Mouse (Mus musculus): Measurements from ENCODE around the gene Pqbp1.
A peak's percentile ranks its signal among the peaks of the same experiment; 100 is the strongest.
"Not testable (repeated sequence)": the region's sequence is repeated elsewhere in the genome, so short reads cannot be mapped to it uniquely, and the experiment has no call there.

Gene Pqbp1

DNA sequence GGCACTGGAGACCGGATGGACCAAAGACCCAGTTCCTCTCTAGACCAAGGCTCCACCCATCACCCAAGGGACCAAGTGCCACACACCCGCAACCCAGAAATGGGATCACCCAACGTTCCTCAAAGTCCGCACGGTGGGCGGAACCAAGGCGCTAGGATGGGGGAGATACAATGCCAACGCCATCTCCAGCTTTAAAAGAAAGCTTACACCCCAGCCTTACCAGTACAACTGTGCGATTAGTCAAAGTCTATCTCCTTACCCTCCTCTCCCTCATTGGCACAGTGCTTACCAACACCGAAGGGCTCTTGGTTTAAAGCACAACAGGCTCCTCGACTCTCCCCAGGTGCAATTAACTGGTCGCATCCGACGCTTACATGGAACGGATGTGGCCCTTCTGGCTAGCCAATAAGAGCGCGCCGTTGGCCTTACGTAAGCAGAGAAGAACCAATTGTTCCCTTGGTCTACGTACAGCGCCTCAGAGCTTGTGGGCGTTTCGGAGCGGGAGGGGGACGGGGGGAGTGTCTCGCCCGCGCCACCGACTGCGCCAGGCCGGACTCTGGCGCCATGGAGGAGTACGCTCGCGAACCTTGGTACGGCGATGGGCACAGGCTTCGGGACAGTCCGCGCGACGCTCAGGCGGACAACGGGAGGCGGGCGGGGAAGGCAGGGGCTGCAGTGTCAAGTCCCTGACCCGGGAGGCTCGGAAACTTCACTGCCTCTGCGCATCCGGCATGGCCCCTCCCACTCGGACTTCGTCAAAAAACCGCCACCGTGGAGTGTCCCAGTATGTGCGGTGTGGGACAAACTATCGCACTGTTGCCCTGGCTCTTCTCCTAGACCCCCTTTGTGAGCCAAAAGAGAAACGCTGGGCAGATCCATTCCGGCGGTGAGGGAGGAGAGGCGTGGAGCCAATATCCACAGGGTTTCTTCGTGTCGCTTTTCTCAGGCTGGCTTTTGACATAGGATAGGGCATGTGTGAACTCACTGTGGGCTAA is at the start of gene Pqbp1, which contains the start of gene Timm17b:
Gene Pqbp1 (minus strand): TSS at position 390 of the 995 bp plus-strand sequence.
Gene Timm17b (plus strand): TSS at position 478 of the 995 bp plus-strand sequence.
- DNase-seq (ENCODE audit: low read depth) = peak; percentile 91

DNA sequence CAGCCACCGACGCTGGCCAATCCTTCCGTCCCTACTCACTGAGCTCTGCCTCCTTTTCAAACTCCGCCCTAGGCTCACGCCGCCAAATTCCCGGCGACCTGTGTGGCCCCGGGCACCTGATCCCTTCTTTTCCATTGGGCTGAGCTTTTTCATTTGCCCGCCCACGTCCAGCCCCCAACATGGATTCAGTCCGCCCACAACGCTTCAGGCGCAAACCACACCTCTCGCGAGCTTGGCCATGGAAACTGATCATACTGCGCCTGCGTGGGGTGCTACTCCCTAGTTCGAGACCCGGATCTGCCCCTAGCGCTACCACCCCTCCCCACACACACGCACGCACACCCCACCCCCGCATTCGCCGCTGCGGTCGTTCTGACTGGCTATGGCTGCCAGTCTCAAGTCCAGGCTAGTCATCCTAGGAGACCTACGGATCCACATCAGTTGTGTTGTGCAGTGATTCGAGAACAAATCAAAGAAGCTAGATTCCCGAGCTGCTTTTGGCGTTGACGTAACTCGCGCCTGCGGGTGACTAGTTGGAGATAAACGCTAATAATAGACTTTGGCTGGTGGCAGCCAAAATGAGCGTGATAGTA is 48.9 kb upstream of the Pqbp1 start:
- peak; percentile 97 for DNase-seq (ENCODE audit: low read depth)

DNA sequence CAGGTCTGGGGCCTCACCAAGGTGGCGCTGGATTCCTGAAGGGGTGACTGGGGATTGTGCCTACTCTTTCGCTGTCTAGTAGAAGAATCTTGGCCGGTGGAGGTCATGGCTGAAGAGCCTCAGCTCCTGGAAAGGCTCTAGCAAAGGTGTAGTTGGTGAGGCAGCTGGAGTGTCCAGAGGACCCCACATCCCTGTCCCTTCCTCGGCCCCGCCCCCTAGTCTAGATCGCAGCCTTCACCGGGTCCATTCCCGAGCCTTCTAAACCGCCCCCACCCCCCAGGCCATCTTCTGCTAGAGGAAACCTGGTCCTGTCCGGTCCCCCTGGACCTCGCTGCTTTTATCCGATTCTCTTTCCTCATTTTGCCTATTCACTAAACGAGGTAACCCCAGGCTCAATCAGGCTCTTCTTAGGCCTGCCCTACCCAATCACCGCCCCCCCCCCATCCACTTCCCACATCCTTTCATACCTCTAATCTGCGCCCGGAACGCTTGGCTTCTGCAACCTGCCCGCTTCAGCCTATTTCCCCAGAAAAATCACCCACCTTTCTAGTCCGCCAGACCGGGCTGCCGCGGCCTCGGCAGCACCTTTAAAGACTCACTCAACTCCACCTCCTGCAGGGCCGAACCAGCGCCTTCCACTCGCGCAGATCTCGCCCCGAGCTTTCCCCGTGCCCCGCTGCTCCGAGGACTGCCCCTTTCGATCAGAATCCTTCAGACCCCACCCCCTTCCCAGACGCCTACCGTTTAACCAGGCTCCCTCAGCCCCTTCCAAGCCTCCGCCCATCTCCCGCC is 48.2 kb upstream of the Pqbp1 start, which contains the start of gene Hdac6:
Gene Hdac6 (minus strand): TSS at position 782 of the 792 bp plus-strand sequence.
- DNase-seq (ENCODE audit: low read depth) = no peak

DNA sequence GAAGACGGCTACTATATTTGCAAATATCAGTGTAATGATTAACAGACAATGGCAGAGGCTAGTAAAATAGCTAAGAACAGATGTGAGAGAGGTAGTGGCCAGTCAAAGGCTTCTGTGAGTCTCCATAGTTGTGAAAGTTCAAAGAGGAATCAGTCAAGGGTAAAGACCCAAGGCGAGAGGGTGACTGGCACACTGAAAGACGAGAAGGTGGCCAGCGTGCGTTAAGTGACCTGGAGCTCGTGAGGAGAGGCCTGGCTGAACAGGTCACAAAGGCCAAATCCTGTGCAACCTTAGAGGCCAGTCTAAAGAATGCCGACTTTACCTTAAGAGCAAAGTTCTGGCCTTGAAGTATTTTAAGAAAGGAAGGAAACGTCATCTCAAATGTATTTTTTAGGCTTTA is 46.5 kb upstream of the Pqbp1 start:
- DNase-seq (ENCODE audit: low read depth) = no peak

DNA sequence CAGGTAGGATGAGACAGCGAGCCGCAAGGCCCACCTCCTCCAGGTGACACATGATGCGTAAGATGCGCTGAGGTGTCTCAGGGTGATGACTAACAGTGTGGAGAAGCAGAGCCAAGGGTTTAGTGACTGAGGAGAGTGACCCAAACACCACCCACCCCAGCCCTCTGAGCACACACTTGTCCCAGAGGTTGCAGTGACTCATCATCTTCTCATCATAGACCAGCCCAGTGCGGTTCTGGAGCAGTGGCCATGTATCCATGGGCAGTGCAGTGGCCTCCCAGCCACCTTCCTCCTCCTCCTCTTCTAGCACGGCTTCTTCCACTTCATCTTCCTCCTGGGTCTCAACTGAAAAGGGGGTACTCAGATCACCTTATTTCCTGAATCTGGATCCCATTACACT is 38.6 kb upstream of the Pqbp1 start:
- DNase-seq (ENCODE audit: low read depth) = peak; percentile 4

DNA sequence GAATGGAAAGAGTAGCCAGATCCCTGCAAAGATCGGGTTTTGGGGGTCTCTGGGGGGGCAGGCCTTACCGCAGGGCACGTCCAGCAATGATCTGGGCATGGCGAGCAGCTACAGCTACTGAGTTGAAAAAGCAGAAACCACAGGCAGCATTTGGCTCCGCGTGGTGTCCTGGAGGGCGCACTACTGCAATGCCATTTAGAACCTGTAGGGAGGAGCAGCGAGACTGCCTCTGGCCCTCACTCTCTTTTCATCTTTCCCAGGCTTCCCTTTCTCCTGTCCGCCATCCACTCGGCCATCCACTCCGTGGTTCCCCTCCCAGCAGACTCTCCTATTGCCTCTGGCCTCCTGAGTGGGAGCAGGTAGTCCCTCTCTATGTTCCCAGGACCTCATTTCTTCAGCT is 37.8 kb upstream of the Pqbp1 start:
- no peak for DNase-seq (ENCODE audit: low read depth)

DNA sequence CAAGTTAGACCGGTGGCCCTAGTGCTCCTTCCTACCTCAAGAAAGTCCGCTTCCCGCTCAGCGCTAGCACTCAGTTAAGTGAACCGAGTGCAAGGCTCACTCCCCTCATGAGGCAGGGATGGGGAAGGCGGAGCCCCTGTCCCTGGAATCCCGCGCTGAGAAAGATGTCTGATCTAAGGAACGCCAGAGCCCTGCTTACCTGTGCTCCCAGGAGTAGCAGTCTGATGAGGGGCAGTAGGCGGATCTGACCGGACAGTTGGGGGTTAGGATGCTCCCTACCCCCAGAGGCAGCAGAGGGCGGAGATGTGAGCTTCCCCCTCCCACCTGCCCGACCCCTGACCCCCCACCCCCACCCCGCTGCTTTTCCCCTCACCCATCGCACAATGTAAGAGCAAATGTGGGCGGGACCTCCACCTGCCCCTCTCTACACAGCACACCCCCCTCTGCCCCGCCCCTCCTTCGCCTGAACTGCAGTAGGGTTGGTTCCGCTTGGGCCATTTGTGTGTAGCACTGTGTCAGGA is 29.3 kb upstream of the Pqbp1 start, which contains the start of gene Eras:
Gene Eras (minus strand): TSS at position 338 of the 521 bp plus-strand sequence.
- no peak for DNase-seq (ENCODE audit: low read depth)

DNA sequence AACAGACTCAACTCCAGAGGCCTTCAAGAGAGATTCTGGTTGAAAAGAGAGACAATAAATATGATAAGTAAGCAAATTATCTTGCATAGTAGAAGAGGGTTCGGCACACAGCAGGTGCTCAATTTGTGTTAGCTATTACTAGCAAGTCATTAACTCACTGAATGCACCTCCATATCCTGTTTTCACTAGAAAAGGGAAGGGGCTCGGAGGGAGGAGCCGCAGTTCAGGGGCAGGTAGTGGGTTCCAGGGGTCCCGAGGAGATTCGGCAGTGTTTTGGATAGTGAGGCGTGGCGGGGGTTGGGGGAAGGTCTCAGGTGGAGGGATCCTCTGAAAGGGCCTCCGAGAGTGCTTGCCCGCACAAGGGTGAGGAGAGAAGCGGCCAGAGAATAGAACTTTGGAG is 28.0 kb upstream of the Pqbp1 start:
- no peak for DNase-seq (ENCODE audit: low read depth)

DNA sequence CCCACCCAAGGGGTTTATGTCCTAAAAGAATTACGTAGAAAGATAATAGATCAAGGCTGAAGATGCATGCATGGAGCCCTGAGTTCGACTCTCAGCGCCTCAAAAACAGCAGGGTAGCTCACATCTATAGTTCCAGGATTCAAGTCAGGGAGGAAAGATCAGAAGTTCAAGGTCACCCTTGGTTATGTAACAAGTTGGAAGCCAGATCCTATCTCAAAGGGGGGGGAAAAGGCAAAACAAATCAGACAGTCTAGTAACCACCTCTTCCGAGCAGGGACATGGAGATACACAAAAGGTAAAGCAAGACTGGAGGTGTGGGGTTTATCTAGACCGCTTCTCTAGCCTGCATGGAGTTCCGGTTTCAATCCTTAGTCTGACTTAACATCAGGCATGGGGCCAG is 27.2 kb upstream of the Pqbp1 start:
- no peak for DNase-seq (ENCODE audit: low read depth)

DNA sequence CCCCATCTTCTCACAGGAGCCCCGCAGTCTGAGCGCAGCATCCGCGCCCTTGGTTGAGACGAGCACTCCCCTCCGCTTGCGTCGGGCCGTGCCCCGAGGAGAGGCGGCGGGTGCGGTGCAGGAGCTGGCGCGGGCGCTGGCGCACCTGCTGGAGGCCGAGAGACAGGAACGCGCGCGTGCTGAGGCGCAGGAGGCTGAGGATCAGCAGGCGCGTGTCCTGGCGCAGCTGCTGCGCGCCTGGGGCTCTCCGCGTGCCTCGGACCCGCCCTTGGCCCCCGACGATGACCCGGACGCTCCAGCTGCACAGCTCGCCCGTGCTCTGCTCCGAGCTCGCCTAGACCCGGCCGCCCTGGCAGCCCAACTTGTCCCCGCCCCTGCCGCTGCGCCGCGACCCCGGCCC is 23.0 kb upstream of the Pqbp1 start:
- no peak for DNase-seq (ENCODE audit: low read depth)

DNA sequence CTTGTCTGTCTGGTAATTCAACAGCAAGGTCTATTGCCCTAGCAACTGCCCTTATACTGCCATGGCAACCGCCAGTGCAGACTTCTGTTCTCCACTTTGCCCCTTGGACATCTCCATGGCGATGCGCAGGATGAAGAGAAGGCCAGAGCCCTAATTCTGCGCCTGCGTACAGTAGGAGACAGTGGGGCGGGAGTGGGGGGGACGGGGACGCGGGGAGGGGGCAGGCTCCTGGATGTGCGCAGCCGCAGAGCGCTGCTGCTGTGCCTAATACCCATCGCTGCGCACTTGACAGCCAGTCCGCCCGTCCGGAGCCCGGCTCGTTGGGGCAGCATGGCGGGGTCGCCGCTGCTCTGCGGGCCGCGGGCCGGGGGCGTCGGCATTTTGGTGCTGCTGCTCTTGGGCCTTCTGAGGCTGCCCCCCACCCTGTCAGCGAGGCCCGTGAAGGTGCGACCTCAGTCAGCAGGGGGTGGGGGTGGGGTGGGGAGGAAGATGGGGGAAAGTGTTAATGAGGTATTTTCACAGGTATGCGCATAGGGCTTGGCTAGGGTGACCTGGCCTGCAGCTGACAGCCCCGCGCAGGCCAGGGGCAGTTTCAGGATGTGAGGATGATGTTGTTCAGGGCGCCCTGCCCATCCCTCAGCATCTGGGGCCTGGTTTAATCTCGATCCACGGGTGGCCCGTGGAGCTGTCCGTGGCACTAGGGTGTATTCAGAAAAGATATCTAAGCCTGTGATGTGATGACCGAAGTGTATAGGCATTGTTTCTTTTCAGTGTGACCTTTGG is 20.7 kb upstream of the Pqbp1 start, which contains the start of gene Pcsk1n:
Gene Pcsk1n (plus strand): TSS at position 222 of the 783 bp plus-strand sequence.
- no peak for DNase-seq (ENCODE audit: low read depth)

DNA sequence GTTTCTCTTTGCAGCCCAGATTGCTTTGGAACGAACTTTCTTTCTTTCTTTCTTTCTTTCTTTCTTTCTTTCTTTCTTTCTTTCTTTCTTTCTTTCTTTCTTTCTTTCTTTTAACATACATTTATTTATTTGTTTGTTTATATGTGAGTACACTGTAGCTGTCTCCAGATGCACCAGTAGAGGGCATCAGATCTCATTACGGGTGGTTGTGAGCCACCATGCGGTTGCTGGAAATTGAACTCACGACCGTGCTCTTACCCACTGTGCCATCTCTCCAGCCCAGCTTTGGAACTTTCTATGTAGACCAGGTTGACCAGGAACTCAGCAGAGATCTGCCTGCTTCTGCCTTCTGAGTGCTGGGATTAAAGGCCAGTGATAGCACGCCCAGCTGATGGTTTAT is 18.9 kb upstream of the Pqbp1 start:
- not testable (repeated sequence) for DNase-seq (ENCODE audit: low read depth)

DNA sequence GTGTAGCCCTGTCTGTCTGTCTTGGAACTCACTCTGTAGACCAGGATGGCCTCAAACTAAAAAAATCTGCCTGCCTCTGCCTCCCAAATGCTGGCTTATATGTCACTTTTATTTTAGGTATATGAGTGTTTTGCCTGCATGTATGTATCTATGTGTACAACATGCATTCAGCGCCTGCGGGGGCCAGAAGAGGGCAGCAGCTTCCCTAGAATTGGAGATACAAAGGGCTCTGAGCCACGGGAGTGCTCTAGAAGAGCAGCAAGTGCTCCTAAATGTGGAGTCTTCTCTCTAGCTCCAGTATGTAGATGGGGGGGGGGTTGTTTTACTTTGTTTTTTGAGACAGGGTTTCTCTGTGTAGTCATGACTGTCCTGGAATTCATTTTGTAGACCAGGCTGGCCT is 16.6 kb upstream of the Pqbp1 start:
- DNase-seq (ENCODE audit: low read depth) = peak; percentile 46

DNA sequence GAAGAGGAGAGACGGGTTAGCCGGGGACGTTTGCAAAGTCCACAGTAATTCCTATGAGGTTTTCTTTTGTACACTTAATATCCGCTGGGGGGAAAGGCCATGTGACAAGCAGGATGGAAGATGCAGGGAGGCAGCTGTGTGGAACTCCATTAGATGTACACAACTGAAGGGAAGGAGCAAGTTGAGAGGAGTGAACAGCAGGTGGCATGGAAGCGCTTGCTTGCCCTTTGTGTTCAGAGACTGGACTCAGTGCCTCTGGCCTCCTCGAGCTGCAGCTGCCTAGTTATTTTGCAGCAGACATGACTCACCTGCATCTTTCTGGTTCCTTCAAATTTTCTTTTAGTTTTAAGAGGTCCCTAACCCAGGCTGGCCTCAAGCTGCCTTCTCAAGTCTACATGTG is 11.4 kb upstream of the Pqbp1 start:
- DNase-seq (ENCODE audit: low read depth) = peak; percentile 22

DNA sequence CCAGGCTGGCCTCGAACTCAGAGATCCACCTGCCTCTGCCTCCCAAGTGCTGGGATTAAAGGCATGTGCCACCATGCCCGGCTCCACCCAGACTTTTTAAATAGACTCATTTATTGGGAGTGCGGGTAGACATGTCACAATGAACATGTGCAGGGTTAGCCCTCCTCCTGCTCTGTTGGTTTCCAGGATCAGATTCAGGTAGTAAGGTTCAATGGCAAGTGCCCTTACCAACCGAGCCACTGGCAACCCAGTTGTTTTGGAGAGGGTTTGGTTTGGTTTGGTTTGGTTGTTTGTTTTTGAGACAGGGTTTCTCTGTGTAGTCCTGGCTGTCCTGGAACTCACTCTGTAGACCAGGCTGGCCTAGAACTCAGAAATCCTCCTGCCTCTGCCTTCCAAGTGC is 10.2 kb upstream of the Pqbp1 start, which contains the start of gene Gm10490:
Gene Gm10490 (plus strand): TSS at position 301 of the 400 bp plus-strand sequence.
- DNase-seq (ENCODE audit: low read depth) = not testable (repeated sequence)

DNA sequence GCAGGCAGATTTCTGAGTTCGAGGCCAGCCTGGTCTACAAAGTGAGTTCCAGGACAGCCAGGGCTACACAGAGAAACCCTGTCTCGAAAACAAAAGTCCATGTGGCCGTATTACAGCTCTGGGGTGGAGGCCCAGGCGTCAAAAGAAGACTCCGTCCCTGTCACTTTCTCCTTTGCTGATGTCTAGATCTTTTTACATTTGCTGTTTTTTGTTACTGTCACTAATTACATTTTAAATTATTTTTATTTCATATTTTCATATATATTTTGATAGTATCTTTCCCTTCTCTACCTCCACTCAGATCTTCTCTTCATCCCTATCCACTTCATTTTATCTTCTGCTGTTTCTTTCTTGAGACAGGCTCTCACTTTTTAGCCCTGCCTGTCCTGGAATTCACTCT is 8.7 kb upstream of the Pqbp1 start, which contains the start of gene Gm10491:
Gene Gm10491 (minus strand): TSS at position 101 of the 400 bp plus-strand sequence.
- no peak for DNase-seq (ENCODE audit: low read depth)

DNA sequence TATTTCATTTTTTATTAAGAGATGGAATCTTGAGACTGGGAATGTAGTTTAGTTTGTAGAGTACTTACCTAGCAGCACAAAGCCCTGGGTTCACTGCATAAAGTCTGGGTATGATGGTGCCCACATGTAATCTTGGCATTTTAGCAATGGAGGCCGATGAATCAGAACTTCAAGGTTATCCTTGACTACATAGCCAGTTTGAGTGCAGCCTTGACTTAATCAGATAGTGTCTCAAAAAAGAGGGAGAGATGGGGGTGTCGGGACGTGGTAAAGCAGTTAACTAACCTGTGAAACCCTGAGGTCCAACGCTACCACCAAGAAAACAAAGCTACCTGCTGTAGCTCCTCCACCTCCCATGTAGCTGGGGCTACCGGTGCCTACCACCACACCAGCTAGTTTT is 5.4 kb upstream of the Pqbp1 start:
- no peak for DNase-seq (ENCODE audit: low read depth)

DNA sequence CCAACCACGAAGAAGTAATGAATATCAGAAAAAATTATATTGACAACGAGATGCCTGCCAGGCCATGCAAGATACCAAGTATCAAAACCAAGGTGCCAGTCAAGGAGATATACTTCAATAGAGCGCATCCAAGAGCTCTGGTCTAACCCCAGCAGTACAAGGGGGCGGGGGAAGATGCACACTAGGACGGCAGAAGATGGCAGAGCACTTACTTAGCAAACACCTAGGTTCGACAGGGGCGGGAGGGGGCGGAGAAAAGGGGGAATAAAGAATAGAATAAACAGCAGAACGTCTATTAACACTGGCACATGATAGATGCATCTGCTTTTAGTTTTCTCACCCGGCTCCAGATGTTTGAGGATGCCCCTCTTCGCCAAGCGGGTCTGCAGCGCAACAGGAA is 858 bp downstream of the Pqbp1 start:
- DNase-seq (ENCODE audit: low read depth) = peak; percentile 2

DNA sequence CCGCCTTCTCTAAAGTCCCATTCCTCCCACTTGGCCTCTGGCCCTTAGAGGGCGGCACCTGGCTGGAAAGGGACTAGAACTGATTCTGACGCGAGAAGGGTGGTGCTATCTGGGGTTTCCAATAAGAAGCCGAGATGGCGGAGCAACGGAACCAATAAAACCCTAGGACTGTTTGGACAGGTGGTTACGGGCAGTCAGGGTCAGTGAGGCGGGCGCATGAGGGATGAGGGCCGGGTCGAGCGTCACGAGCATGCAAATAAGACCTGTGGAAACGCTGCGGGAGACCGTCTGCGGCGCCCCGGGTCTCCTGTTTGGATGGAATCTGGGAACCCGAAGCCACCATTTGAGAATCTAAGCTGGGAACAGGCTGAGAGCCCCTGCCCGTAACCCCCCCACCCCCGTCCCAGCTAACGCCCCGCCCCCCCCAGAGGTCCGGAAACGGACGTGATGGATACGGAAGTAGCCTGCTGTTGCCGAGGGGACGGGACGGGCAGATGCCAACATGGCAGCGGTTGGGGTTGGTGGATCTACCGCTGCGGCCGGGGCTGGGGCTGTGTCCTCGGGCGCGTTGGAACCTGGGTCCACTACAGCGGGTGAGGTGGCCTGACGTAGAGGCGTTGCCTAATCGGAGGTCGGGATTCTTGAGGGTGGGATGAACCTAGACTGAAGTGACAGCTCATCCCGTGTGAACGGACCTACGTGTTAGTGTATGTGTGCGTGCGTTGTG is 15.1 kb downstream of the Pqbp1 start, which contains the start of gene Slc35a2:
Gene Slc35a2 (plus strand): TSS at position 188 of the 727 bp plus-strand sequence.
- DNase-seq (ENCODE audit: low read depth) = peak; percentile 90

DNA sequence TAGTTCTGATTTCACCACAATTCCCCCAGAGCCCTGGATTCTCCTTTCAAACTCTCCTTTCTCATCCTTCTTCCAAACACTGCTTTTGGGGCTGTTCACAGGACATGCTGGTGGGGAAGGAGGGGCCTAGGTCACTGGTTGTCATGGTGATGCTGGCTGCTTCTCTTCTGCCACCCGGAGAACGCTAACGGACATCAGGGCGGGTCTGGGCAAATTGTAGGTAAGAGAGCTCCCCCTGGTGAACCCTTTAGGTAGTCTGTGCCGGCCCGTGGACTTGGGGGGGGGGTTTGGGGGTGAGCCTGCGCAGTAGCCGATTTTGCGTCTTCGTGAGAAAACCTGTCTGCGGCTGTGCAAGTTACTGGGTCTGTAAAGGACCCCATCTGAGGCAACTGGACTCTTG is 19.2 kb downstream of the Pqbp1 start:
- DNase-seq (ENCODE audit: low read depth) = peak; percentile 61

All from NIH3T3 (cell line).